19 mouse cellular contexts compared by ENCODE assay signal in genomic region chr3:133987681-133988080, GRCm38 (mm10).
"Had no signal": no experiment of that assay in that cellular context is flagged by ENCODE, and none has a peak within 500 bp of the region (broad histone marks: within the 10 kb centered on the region; RNA-seq: fewer than 3 reads in every experiment).

No protein-coding gene starts in this region.

- H3K4me1 ChIP-seq: lung, embryonic 15.5 days; midbrain, embryonic 10.5 days; midbrain, embryonic 12.5 days; neural tube, embryonic 13.5 days; neural tube, embryonic 15.5 days had no signal

- ATAC-seq: midbrain, embryonic 16.5 days had no signal

- H3K9ac ChIP-seq: lung, embryonic 15.5 days; midbrain, embryonic 12.5 days; neural tube, embryonic 13.5 days; neural tube, embryonic 15.5 days had no signal

- H3K36me3 ChIP-seq: lung, embryonic 15.5 days; midbrain, embryonic 10.5 days; midbrain, embryonic 12.5 days; neural tube, embryonic 13.5 days; neural tube, embryonic 15.5 days had no signal

- H3K27me3 ChIP-seq: lung, embryonic 15.5 days; midbrain, embryonic 12.5 days; neural tube, embryonic 13.5 days; neural tube, embryonic 15.5 days had no signal

- H3K4me3 ChIP-seq: lung, embryonic 15.5 days; midbrain, embryonic 10.5 days; midbrain, embryonic 12.5 days; myocyte; neural tube, embryonic 13.5 days; neural tube, embryonic 15.5 days had no signal

- H3K4me2 ChIP-seq: lung, embryonic 15.5 days; midbrain, embryonic 12.5 days; neural tube, embryonic 13.5 days; neural tube, embryonic 15.5 days had no signal

- DNase-seq: lung, adult 18-20 months; lung, postnatal 10 days; lung, postnatal 4 days; midbrain, embryonic 14.5 days; retina, postnatal 1 day; right cerebral cortex, adult 18-20 months; right cerebral cortex, postnatal 25 days; right cerebral cortex, postnatal 4 days; spleen, adult 18-20 months; thymus, adult 2 months; thymus, postnatal 14 days; thymus, postnatal 36 days had no signal

- H3K9me3 ChIP-seq: lung, embryonic 15.5 days; midbrain, embryonic 10.5 days; midbrain, embryonic 12.5 days; neural tube, embryonic 13.5 days; neural tube, embryonic 15.5 days had no signal

- H3K27ac ChIP-seq: lung, embryonic 15.5 days; midbrain, embryonic 10.5 days; midbrain, embryonic 12.5 days; neural tube, embryonic 13.5 days; neural tube, embryonic 15.5 days had no signal
